Mouse (Mus musculus): ENCODE data around the gene Ackr4.

Ackr4 gene

DNA sequence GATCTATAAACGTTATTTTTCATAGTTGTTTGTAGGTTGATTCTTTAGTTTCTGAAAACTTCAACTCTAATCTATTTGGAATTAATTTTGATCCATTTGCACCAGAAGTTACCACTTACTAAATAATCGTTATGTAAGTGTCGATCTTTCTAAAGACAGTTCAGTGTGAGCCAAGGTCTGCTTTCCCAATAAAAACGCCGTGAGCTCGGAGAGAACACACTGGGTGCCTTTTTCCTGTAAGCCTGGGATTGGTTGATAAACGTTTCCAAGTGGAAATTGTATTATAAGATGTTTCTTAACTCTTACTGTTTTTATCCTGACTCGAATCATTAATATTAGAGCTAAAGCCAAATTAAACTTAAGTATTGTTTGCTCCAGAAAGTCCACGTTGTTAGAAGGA is 19.8 kb downstream of the Ackr4 start:
- no peak for DNase-seq (ENCODE audit: low read depth)

DNA sequence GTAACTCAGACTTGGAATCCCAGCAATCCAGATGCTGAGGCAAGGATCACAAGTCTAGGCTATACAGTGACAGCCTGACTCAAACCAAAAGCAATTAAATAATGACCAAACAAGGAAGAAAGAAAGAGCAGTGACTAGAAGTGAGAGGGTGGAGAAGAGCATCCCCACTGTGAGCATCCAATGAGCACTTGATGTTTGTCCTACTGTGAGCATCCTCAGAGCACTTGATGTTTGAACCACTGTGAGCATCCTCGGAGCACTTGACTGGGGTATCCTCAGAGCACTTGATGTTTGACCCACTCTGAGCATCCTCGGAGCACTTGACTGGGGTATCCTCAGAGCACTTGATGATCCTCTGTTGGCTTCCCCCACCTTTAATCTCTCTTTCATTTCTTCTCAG is 21.7 kb downstream of the Ackr4 start:
- no peak for DNase-seq (ENCODE audit: low read depth)

DNA sequence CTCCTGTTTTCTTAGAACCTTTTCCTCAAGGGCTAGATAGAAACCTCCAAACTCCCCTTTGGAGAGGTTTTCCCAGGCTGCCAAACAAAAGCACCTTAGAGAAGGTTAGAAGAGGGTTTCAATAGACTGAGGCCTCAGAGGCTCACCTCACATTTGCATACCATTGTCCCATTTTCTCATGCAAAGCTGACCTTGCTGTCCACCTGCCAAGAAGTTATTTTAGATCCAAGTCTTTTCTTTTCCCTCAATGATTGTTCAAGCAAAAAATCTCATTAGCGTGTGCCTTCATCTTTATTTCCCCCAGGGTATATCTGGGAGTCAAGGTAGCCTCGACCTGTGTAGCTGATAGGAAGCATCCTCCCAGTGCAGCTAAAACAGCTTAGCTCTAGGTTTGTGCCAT is 23.8 kb downstream of the Ackr4 start:
- no peak for DNase-seq (ENCODE audit: low read depth)

DNA sequence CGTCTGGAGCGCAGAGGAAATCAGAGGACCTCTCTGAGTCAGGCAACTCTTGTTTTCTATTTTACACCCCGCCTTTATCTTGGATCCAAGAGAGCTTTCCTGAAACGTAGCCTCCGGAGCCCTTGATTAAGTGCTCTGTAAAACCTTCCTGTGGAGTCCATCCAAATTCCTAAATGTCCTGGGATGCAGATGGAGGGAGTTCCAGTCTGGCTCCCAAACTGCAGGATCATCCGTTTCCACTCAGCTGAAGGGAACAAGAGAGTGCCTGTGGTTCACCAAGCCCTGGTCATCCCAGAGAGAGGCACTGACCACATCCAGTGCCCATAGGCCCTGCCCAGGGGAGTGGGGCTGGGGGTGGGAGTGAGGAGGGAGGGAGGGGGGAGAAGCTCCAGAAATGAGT is 24.4 kb downstream of the Ackr4 start:
- no peak for DNase-seq (ENCODE audit: low read depth)

DNA sequence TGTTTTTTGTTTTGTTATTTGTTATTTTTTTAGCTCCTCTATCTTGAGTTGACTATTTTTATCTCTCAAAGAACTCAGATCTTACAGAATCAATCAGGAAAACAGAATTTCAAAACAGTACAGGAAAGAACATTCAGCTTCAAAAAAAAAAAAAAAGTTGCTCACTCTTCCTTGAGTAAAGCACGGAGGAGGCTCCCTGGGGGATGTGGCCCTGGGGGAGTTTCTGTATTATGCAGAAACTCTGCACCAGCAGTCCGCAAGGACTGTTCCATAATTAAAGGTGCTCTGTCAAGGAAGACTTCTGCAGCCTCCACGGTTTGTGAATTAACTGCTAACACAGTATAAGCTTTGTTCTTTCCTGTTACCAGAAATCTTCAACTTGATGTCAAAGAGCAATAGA is 25.3 kb downstream of the Ackr4 start:
- no peak for DNase-seq (ENCODE audit: low read depth)

DNA sequence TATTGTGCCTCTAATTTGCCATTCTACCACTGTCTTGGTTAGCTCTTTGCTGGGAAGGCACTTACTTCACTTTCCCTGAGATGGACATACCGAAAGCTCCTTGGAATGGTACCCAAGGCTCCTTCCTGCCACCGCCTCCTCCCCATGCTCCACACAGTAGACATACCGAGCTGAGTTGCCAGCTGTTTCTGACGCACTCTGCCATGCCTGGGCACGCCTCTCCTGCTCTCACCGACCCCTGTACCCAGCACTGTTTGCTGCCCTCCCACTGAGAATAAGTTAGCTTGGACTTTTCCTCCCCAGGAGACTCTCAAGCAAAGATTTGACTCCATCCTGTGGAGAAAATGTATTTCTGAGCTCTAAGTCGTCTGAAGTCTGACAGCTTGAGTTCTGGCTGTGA is 25.9 kb downstream of the Ackr4 start:
- no peak for DNase-seq (ENCODE audit: low read depth)

DNA sequence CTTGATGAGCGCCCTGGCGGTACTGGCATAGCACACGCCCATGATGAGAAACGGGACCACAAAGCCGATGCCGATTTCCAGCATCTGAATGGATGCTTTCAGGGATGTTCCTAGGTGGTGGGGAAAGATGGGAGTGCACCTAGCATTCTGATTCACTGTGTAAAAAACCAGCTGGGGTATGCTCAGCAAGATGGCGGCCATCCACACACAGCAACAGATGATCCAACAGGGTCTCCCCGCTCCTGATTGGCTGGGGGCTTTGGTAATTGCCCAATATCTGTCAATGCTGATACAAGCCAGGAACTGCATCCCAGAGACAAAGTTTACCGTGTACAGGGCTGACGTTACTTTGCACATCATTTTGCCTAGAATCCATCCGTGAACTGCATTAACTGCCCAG is 27.7 kb downstream of the Ackr4 start:
- no peak for DNase-seq (ENCODE audit: low read depth)

DNA sequence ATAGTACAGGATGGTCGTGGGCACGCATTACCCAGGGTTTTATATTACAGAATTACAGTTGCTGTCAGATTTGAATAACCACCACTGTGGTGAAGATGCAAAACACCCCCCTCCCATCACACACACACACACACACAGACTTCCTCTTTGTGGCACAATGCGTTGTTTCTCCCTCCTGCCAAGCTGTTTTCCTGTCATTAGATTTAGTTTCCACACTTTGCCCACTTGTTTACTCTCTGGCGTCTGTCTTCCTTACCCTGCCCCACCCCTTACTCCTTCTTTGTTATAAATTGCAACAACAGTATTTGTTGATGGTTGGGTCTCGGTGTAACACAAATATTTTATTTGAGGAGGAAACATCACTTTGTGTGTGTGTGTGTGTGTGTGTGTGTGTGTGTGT is 28.5 kb downstream of the Ackr4 start:
- no peak for DNase-seq (ENCODE audit: low read depth)

DNA sequence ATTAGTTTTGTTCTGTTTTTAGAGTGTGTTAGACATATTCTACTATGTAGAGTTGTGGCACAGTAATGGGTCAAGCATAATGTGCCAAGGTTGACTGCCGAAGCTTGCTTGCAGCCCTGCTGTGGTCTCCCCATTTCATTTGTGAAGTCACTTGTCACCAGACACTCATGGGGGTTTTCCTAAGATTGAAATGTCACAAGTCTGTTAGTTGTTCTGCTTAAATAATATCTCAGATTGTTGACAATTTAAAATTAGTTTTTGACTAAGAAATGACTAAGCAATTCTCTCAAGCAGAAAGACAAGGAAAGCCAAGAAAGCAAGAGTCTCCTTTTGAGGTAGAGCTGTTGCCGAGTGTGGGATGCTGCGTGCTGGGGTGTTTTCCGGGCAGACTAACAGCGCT is 33.8 kb downstream of the Ackr4 start:
- DNase-seq (ENCODE audit: low read depth), result no peak

DNA sequence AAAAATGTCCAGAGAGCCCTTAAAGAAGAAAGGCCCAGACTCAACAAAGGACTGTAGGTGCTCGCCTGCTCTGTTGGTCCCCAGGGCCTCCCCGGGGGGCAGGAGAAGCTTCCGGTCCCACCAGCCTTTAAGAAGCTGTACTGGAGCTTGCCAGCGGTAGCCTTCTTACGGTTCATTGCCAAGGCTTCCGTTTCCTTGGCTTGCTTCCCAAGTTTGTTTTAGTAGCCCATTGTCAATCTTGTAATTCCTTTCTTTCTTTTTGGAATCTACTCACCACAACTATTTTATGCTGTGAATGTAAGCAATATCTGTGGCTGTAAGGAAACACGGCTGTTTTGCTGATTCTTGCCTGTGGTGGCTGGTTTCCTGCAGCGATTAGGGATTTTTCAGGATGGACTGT is 38.2 kb downstream of the Ackr4 start:
- DNase-seq (ENCODE audit: low read depth), result no peak

DNA sequence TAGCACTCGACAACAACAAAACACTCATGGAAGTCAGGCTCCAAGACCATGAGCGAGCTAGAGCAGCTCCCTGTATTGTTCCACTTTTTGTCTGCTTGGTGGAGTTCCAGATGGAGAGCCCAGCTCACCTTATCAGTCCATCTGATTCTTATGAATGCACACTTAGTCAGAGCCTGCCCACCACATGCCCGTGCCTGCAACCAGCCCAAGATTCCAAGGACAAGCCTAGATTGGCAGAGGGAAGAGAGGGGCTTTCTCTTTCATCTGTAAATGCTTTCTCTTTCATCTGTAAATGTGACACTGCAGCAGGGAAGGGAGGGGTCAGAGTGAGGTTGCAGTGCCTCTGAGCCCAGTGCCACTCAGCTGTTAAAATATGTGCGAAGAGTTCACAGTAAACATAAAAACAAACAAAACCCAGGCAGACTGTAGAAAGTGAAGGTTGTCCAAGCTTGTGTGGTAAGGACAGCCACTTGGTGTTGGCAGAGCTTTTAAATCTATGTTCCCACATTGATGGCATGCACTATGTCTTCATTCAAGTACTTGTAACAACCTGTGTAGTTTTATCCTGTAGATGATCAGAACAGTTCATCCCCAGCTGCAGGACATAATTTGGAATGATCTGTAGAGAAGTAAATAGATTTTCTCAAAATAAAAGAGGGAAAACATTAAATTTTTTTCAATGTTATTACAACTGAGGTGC is 40.9 kb downstream of the Ackr4 start:
- DNase-seq (ENCODE audit: low read depth), result no peak

DNA sequence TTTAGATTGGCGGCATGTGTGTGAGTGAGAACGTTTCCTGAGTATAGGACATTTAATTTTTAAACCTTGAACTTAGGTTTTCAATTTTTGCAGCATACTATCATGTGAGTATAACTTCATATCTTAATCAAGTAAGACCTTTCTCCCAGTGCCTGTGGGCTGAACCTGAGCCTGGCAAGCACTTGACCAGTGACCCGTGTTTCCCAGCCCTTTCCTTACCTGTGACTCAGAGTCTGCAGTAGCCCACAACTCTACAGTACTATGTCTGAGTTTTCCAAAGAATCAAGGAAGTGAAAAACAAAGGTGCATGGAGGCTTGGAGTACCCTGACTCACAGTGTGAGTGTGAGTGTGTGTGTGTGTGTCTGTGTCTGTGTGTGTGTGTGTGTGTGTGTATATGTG is 46.7 kb downstream of the Ackr4 start:
- DNase-seq (ENCODE audit: low read depth), result no peak

DNA sequence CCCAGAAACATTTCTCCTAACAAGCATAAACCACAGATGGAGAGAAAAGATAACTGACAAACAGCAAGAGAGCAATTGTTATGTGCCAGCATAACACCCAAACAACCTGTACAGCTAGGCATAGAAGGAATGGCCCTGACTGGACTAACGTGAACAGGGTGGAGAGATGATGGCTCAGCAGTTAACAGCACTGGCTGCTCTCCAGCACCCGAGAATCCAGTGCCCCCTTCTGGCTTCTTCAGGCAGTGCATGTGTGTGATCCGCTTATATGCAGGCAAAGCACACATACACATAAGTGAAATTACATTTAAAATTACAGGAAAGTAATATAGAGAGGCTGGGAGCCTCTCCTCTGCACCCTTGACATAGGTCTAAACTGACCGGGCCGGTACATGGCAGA is 47.4 kb downstream of the Ackr4 start:
- DNase-seq (ENCODE audit: low read depth), result peak; percentile 37

DNA sequence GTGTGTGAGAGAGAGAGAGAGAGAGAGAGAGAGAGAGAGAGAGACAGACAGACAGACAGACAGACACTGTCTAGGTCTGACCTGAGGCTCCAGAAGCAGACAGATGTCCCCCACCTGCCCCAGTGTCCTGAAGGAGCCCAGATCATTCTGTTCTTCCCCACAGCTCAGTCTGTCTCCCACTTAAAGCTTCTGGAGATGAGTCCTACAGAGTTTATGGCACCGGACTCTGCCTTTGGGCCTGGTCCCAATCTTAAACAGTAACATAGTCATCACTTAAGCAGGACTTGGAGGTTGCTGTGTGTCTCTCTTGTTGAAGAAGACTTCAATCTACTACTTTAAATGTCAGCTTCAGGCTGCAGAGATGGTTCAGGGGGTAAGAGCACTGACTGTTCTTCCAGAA is 48.0 kb downstream of the Ackr4 start:
- DNase-seq (ENCODE audit: low read depth), result no peak

DNA sequence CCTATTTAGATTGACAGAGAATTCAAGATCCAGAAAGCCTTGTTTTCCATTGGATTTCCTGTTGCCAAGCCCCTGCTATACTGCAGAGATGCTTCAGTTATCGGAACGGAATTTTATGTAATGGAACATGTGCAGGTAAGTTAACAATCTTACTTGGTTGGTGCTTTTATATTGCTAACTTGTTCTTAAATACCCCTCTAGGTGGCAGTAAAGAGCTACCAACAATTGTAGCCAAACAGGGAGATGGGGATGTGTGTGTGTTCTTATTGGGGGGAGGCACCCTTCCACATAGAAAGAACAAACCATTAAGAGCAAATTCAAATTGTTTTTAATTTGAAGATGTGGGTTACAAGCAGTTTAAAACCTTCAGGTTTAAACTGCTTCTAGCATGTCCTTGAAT is 50.9 kb downstream of the Ackr4 start:
- peak; percentile 17 for DNase-seq (ENCODE audit: low read depth)

DNA sequence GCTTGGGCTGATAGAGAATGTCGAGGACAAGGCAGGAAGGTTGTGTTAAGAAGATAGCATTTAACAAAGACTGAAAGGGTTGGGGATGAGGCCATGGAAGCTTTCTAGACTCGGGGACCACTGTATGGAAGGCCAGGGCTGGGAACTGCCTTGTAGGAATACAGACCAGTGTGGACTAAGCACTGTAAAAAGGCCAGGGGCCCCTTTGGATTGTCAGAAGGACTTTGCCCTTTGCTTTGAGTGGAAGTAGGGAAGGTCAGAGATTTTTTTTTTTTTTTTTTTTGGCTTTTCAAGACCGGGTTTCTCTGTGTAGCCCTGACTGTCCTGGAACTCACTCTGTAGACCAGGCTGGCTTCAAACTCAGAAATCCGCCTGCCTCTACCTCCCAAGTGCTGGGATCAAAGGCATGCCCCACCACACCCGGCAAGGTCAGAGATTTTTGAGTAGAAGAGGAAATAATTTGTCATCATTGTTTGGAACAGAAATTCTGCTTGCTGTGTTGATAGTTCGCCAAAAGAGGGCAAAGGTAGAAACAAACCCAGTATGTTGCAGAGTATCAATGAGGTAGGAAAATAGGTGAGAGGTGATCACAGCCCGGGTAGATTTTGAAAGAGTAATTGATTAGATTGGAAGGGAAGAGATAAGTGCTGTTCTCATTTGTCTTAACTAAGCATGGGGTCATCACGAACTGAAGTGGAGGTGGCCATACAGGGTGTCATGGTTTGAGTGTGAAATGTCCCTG is 55.7 kb downstream of the Ackr4 start:
- no peak for DNase-seq (ENCODE audit: low read depth)

DNA sequence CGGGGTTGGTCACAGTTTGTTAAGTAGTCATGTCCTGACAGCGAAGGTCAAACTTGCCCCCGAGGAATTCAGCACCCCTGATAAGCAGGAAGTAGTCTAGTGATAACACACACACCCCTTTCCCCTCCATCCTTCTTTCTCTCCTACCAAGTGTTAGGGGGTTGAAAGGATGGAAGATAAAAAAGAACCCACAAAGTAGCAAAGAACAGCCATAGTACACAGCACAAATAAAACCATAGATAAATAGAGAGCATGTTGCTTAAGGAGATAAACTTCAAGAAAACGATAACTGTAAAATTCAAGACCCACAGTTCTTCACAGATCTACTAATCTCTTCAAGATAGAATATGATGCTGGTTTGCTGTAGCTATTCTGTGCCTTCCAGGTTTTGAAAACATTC is 56.5 kb downstream of the Ackr4 start:
- DNase-seq (ENCODE audit: low read depth), result no peak

DNA sequence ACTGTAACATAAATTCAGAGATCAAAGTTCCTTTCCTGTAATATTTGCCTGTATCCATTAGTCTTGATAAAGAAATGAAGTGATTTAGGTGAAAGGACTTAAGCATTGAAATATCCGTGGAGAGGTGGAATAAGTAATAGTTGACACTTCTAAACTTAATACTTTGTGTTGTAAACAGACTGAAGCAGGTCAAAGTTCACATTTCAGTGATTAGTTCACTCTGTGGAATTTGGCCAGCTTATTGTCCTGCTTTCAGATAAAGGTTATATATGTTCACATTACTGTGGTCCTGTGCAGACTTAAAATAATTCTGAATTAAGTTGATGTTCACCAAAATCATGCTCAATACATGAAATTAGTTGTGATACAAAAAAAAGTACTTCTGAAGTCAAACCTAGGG is 62.2 kb downstream of the Ackr4 start:
- no peak for DNase-seq (ENCODE audit: low read depth)

DNA sequence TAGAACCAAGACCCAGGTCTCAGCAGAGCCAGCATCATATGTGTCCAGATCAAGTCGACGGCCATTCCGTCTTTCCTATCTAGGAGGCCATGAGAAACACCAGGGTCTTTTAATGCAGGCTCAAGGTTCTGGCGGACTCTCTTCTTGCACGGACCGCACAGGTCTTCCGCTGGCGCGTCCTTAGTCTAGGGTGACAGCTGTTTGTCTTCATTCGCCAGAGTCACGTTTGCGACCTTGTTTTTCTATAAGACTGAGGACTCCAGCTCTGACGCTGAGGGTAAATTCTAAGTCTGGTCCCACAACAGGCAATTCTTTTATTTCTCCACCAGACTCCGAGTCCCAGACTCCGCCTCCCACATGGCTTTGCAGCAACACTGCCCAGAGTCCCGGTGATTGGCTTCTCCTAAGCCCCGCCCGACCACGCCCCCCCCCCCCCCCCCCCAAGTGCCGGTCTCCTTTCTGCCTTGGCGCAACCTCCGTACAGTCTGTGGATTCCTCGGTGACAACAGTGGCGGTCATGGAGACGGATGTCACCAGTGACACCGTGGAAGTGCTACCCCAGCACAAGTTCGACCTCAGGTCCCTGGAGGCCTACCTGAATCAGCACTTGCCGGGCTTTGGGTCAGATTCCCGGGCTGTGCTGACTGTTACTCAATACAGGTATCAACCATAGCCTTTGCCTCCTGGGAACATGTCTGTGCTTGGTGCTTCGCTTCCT is 63.3 kb downstream of the Ackr4 start, which contains the start of gene Acad11:
TSS of gene Acad11 (plus strand) at position 134 of the 718 bp plus-strand sequence.
- peak; percentile 86 for DNase-seq (ENCODE audit: low read depth)

DNA sequence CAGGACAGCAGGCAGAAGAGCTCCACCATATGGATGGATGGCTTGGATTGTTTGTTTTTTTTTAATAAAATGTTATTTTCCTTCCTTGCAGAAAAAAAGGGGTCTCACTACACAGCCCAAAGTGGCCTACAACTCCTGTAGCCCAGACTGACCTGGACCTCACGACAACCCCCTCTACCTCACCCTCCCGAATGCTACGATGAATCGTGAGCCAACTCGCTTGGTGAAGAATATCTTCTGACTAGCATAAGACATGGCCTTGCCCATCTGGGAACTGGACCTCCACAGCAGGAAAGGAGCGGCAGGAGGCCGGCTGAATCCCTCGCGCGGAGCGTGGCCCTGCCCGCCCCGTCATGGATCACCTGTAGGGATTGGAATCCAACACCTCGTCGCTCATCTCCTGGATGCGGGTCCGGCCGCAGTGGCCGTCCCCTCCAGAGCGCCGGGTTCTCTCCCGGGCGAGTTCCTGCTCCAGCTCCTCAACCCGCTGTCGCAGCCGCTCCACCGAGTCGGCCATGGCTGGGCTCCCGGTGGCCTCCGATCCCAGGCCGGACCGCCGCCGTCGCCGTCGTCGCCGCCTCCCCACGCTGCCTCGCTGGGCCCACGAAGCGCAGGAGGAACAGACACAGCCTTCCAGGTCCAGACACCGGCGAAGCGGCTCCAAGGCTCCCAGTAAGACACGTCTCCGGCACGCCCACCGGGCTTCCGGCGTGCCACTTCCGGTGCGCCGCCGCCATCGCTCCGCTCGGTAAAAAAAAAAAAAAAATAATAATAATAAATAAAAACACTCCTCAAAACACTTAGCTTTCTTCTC is 64.1 kb downstream of the Ackr4 start, which contains the start of gene Uba5:
TSS of gene Uba5 (minus strand) at position 705 of the 814 bp plus-strand sequence.
- no peak for DNase-seq (ENCODE audit: low read depth)

DNA sequence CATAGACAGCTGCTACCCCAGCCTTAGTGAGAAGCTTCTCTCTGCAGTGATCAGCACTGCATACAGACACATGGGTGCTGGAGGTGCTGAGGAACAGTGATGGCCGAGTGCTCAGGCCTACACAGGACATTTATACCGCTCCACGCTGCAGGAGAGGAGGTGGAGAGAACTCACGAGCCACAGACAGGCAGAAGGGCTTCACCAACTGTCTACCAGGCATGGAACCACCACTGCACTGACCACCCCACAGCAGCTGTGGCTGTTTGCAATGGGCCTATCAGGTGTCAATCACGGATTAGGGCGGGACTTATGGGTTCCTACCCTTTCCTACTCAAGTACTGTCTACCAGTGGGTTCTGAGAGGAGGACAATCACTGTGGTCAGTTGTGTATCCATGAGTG is 75.7 kb downstream of the Ackr4 start:
- no peak for DNase-seq (ENCODE audit: low read depth)

DNA sequence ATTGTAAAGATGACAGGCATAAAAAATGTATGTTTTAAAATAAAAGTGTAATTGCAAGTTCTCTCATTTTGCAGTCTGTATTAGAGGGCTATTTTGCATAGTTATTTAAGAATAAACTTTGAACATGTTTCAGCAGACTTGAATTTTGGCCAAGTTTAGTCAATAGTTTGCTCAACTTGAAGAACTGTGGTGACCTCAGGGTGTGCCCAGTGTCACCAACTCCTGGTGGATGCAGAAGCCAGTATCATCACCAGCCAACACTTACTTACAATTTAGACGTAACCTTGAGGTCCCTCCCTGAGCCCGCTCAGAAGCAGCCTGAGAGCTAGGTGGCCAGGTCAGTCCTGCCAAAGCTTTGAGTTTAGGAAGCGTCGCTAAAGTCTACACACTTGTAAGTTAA is 83.1 kb downstream of the Ackr4 start:
- no peak for DNase-seq (ENCODE audit: low read depth)

Data from c-Kit-positive CD71-positive TER-119-negative erythroid progenitor cells, embryonic 14.5 days (primary cell).